Mouse (Mus musculus): ENCODE measurements around the gene Grasp. TPM values are rescaled to one million over a fixed set of nuclear protein-coding genes. Genes with fewer than 3 reads are reported as not detected.

Gene Grasp
- polyA plus RNA-seq, 1 experiment from 2014 or later, result 2.4 TPM

DNA sequence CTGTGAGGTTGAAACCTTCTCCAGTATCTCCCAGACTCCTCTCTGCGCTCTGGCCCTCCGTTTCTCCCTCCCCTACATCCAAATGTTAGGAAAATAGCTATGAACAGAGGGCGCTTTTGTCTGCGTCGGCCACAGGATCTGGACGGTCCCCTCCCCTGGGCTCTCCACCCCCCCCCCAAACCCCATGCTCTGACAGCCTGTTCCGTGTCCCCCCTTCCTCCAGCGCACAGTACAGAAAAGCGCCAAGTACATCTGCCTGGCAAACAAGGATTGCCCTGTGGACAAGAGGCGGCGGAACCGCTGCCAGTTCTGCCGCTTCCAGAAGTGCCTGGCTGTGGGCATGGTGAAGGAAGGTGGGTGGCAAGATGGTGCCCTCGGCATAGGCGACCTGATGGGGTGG lies 47.5 kb downstream of the Grasp start:
- H3K4me2 ChIP-seq (replicated peaks), result no peak overlapping the region
- WGBS, result 84% methylated on average over 15 of the region's 15 CpGs
- H3K4me3 ChIP-seq (replicated peaks), result no peak overlapping the region
- no peak for ATAC-seq
- no peak overlapping the region for H3K9ac ChIP-seq (replicated peaks)
- H3K36me3 ChIP-seq, result peaks cover 31% of the 10 kb centered on the region
- no peak overlapping the region for H3K27ac ChIP-seq
- peaks cover 23% of the 10 kb centered on the region for H3K27me3 ChIP-seq
- H3K9me3 ChIP-seq, result no peaks in the 10 kb centered on the region
- peaks cover 11% of the 10 kb centered on the region for H3K4me1 ChIP-seq (replicated peaks)

DNA sequence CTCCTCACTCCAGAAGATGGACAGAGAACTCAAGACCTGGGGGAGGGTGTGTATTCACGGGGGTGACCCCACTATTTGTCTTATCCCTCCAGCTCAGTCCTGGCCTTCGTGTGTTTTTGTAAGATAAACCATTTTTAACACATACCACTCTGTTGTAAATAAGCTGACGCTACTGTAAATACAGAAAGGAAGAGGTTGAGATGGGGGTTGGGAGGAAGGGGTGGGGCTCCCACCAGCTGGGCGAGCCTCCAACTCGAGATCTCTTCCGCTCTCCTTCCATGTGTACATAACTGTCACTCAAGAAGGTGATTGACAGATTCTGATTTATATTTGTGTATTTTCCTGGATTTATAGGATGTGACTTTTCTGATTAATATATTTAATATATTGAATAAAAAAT lies 50.4 kb downstream of the Grasp start:
- 86% methylated on average over 6 of the region's 6 CpGs for WGBS
- H3K27ac ChIP-seq, result no peak overlapping the region
- H3K4me3 ChIP-seq (replicated peaks), result no peak overlapping the region
- H3K9ac ChIP-seq (replicated peaks), result no peak overlapping the region
- peaks cover 8% of the 10 kb centered on the region for H3K4me1 ChIP-seq (replicated peaks)
- peaks cover 31% of the 10 kb centered on the region for H3K36me3 ChIP-seq
- no peaks in the 10 kb centered on the region for H3K27me3 ChIP-seq
- no peak for ATAC-seq
- no peak overlapping the region for H3K4me2 ChIP-seq (replicated peaks)
- H3K9me3 ChIP-seq, result no peaks in the 10 kb centered on the region

DNA sequence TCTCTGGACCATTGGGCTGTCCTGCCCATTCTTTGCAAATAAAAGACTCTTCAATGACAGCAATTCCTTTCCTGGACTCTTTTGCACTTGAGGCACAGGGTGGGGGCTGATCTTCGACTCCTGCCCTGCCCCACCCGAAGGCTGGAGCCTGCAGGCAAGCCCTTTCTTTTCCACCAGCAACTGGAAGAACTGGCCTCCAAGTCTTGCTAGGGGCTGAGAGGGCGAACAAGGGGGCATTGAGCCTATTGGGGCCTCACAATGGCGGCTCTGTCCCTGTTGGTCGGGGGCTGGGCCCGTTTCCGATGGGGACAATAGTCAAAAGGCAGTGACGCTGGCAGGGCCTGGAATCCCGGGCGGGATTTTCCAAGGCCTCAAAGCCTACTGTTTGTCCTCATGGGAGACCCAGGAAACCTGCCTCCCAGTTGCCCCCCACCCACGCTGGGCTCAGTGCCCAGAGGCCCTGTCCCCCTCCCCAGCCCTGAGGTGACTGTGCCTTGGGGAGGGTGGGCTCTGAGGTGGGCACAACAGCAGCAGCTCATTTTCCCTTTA lies 53.4 kb downstream of the Grasp start:
- H3K9ac ChIP-seq (replicated peaks), result no peak overlapping the region; the same call in 1 of the 2 replicates
- H3K27ac ChIP-seq, result 0 out of 2 replicates have a peak overlapping the region, but pooled peaks have one; percentile 9
- no peak overlapping the region for H3K4me2 ChIP-seq (replicated peaks)
- peaks cover 20% of the 10 kb centered on the region for H3K36me3 ChIP-seq
- H3K9me3 ChIP-seq, result no peaks in the 10 kb centered on the region
- WGBS, result 16% methylated on average over 11 of the region's 11 CpGs
- H3K4me3 ChIP-seq (replicated peaks), result no peak overlapping the region
- no peaks in the 10 kb centered on the region for H3K27me3 ChIP-seq
- peak; percentile 64 for ATAC-seq
- peaks cover 8% of the 10 kb centered on the region for H3K4me1 ChIP-seq (replicated peaks)

DNA sequence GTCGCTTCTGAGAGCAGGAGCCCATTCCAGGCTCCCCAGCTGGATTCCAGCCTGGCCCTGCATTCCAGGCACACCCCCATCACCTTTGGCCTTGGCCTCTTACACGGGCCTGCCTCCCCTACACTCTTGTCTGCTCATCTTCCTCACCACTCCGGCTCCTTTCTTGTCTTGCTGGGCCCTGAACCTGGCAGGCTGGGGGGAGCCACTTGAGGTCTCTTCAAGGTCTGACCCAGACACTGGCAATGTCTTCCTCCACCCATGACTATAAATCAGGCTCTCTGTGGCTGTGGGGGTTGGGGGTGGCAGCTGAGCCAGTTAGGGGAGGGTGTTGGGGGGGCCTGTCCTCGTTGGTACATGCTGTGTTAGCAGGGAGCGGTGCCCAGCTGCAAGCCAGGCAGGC lies 54.6 kb downstream of the Grasp start:
- Histone ChIP-seq H3K4me2 (replicated peaks) (no peak overlapping the region), H3K36me3 (peaks cover 8% of the 10 kb centered on the region), H3K4me3 (replicated peaks) (no peak overlapping the region), H3K27ac (no peak overlapping the region), H3K27me3 (no peaks in the 10 kb centered on the region), H3K9me3 (no peaks in the 10 kb centered on the region), H3K4me1 (replicated peaks) (peaks cover 8% of the 10 kb centered on the region), H3K9ac (replicated peaks) (no peak overlapping the region)
- WGBS, result 68% methylated on average over 5 of the region's 5 CpGs
- no peak for ATAC-seq

DNA sequence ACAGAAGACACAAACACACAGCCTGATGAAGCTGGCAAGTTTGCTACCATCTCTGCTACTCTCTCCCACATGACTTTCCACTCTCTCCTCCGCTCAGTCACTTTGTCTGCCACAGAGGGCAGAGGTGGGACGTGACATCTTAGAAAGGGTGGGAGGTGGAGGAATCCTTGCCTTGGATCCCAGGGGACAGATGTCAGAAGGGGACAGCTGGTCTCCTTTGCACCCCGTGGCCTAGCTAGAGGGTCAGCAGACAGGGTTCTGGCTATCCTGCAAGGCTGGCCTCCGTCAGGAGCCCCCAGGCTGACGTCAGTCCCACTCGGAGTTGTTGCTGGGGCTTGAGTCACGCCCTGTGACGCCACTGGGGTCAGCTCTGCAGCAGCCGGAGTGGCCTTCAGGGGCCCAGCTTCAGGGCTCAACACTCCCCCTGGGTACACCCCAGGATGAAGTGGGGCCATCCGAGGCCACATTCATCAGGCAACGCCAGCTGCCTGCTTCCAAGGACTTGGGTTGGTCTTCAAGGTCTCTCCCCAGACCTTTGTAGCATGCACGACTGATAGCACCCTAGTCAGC lies 55.5 kb downstream of the Grasp start:
- no peak overlapping the region for H3K4me2 ChIP-seq (replicated peaks)
- no peaks in the 10 kb centered on the region for H3K27me3 ChIP-seq
- peaks cover 9% of the 10 kb centered on the region for H3K4me1 ChIP-seq (replicated peaks)
- H3K9ac ChIP-seq (replicated peaks), result no peak overlapping the region
- no peak overlapping the region for H3K4me3 ChIP-seq (replicated peaks)
- H3K36me3 ChIP-seq, result no peaks in the 10 kb centered on the region
- no peaks in the 10 kb centered on the region for H3K9me3 ChIP-seq
- no peak for ATAC-seq
- 68% methylated on average over 12 of the region's 12 CpGs for WGBS
- H3K27ac ChIP-seq, result no peak overlapping the region

Small RNA genes lying within 50 kb of the gene (microRNA-seq; reads per million reads assigned to microRNA genes)
- gene Mir6962, result 1.9 reads per million

Other genes with a start within 250 kb of the Grasp start
- not detected in 2 replicates for gene Gm47841, start 176.8 kb upstream of the Grasp start, polyA plus RNA-seq (2015; fragmentation: Nextera tagmentation; extraction: Ambion mirVana)
- 0.11 and 0.15 TPM in 2 replicates for gene Fignl2, start 145.6 kb upstream of the Grasp start, polyA plus RNA-seq (2015; fragmentation: Nextera tagmentation; extraction: Ambion mirVana)
- gene Ankrd33, start 108.4 kb upstream of the Grasp start, polyA plus RNA-seq (2015; fragmentation: Nextera tagmentation; extraction: Ambion mirVana), result not detected in 2 replicates
- 5.3 and 5.5 TPM in 2 replicates for gene Acvrl1, start 95.7 kb upstream of the Grasp start, polyA plus RNA-seq (2015; fragmentation: Nextera tagmentation; extraction: Ambion mirVana)
- 18.2 and 19.2 TPM in 2 replicates for gene Acvr1b, start 50.1 kb upstream of the Grasp start, polyA plus RNA-seq (2015; fragmentation: Nextera tagmentation; extraction: Ambion mirVana)
- 2.8 and 3.1 TPM in 2 replicates for gene Nr4a1, start 30.1 kb downstream of the Grasp start, polyA plus RNA-seq (2015; fragmentation: Nextera tagmentation; extraction: Ambion mirVana)
- gene Atg101, start 60.1 kb downstream of the Grasp start, polyA plus RNA-seq (2015; fragmentation: Nextera tagmentation; extraction: Ambion mirVana), result 79.1 and 82.8 TPM in 2 replicates
- gene 6030408B16Rik, start 69.0 kb downstream of the Grasp start, polyA plus RNA-seq (2015; fragmentation: Nextera tagmentation; extraction: Ambion mirVana), result 0.26 and 0.46 TPM in 2 replicates
- 0.05 and 0.09 TPM in 2 replicates for gene Krt80, start 146.0 kb downstream of the Grasp start, polyA plus RNA-seq (2015; fragmentation: Nextera tagmentation; extraction: Ambion mirVana)
- 0.05 and 0.32 TPM in 2 replicates for gene Krt7, start 186.9 kb downstream of the Grasp start, polyA plus RNA-seq (2015; fragmentation: Nextera tagmentation; extraction: Ambion mirVana)
- gene Krt87, start 214.6 kb downstream of the Grasp start, polyA plus RNA-seq (2015; fragmentation: Nextera tagmentation; extraction: Ambion mirVana), result 0.17 and 0.19 TPM in 2 replicates
- not detected in 2 replicates for gene Krt88, start 223.6 kb downstream of the Grasp start, polyA plus RNA-seq (2015; fragmentation: Nextera tagmentation; extraction: Ambion mirVana)
- gene Krt81, start 239.6 kb downstream of the Grasp start, polyA plus RNA-seq (2015; fragmentation: Nextera tagmentation; extraction: Ambion mirVana), result not detected in 2 replicates
- not detected in 2 replicates for gene Krt86, start 249.3 kb downstream of the Grasp start, polyA plus RNA-seq (2015; fragmentation: Nextera tagmentation; extraction: Ambion mirVana)